Mouse (Mus musculus) MEL (cell line): ENCODE measurements around the gene Olfr665. TPM values are rescaled to one million over a fixed set of nuclear protein-coding genes. Genes with fewer than 3 reads are reported as not detected.
"Not testable (repeated sequence)": the region's sequence is repeated elsewhere in the genome, so short reads cannot be mapped to it uniquely, and the experiment has no call there.

Experiments
- DNase-seq: peaks from one replicate; pipeline ENCODE4 v3.0.0; 2011; ENCODE audit warnings: low read depth, low spot score
- H3K27ac ChIP-seq: 2 replicates; pipeline ENCODE4 v1.5.1; 2012; ENCODE audit warnings: low read depth, mild to moderate bottlenecking, control low read depth, low read length, moderate library complexity; ENCODE audit not compliant: control insufficient read depth
- H3K27me3 ChIP-seq, 2 experiments: fragments of 150-350 bp in 1 of 2; sonication (generic) in 1 of 2; 2 replicates each; pipeline ENCODE4 v1.6.1; 2012; ENCODE audit warnings: low read length in 2 of 2, mild to moderate bottlenecking in 2 of 2, improper control_type of control experiment in 1 of 2, moderate library complexity in 1 of 2; ENCODE audit not compliant: insufficient read depth in 2 of 2, control insufficient read depth in 1 of 2
- H3K36me3 ChIP-seq, 2 experiments: 2 replicates each; pipeline ENCODE4 v1.6.1; 2012 to 2014; ENCODE audit warnings: low read length in 2 of 2, improper control_type of control experiment in 1 of 2, inconsistent platforms in 1 of 2, mild to moderate bottlenecking in 1 of 2; ENCODE audit not compliant: insufficient read depth in 2 of 2, control insufficient read depth in 1 of 2
- H3K4me1 ChIP-seq, 2 experiments: fragments of 150-350 bp in 1 of 2; sonication (generic) in 1 of 2; 2 replicates each; pipeline ENCODE4 v1.6.1; 2012; ENCODE audit warnings: low read length in 2 of 2, improper control_type of control experiment in 1 of 2, mild to moderate bottlenecking in 1 of 2; ENCODE audit not compliant: insufficient read depth in 2 of 2, control insufficient read depth in 1 of 2
- H3K4me3 ChIP-seq, 2 experiments: fragments of 150-350 bp in 1 of 2; sonication (generic) in 1 of 2; 2 replicates each; pipeline ENCODE4 v1.5.1; 2012; ENCODE audit warnings: low read depth in 2 of 2, low read length in 2 of 2, mild to moderate bottlenecking in 2 of 2, moderate library complexity in 2 of 2, control low read depth in 1 of 2, improper control_type of control experiment in 1 of 2; ENCODE audit not compliant: control insufficient read depth in 1 of 2, insufficient read depth in 1 of 2
- H3K79me2 ChIP-seq: 2 replicates; pipeline ENCODE4 v1.6.1; 2012; ENCODE audit warnings: mild to moderate bottlenecking, low read length, moderate library complexity; ENCODE audit not compliant: control insufficient read depth, poor library complexity, insufficient read depth
- H3K9ac ChIP-seq: 2 replicates; pipeline ENCODE4 v1.6.1; 2012; ENCODE audit warnings: low read depth, mild to moderate bottlenecking, control low read depth, low read length, moderate library complexity; ENCODE audit not compliant: control insufficient read depth, poor library complexity, severe bottlenecking
- H3K9me3 ChIP-seq: fragments of 150-350 bp; sonication (generic); replicated peaks from 2 replicates; pipeline ENCODE4 v1.6.1; 2012; ENCODE audit warnings: mild to moderate bottlenecking, low read length, improper control_type of control experiment, moderate library complexity; ENCODE audit not compliant: insufficient read depth
- CHD1 ChIP-seq: IDR thresholded peaks from 2 replicates; pipeline ENCODE4 v1.6.1; 2012; ENCODE audit warnings: low read depth, mild to moderate bottlenecking, inconsistent platforms, low read length, improper control_type of control experiment
- EP300 ChIP-seq, 2 experiments: IDR thresholded peaks; 2 replicates each; pipeline ENCODE4 v1.6.1; 2011; ENCODE audit warnings: improper control_type of control experiment in 2 of 2, low read length in 2 of 2, low read depth in 1 of 2, mild to moderate bottlenecking in 1 of 2
- ETS1 ChIP-seq: IDR thresholded peaks from 2 replicates; pipeline ENCODE4 v1.6.1; 2012; ENCODE audit warnings: low read depth, mild to moderate bottlenecking, inconsistent platforms, low read length, improper control_type of control experiment, moderate library complexity
- HCFC1 ChIP-seq: IDR thresholded peaks from 2 replicates; pipeline ENCODE4 v1.6.1; 2012; ENCODE audit warnings: low read depth, mild to moderate bottlenecking, inconsistent platforms, low read length, improper control_type of control experiment, moderate library complexity
- JUND ChIP-seq: IDR thresholded peaks from 2 replicates; pipeline ENCODE4 v1.6.1; 2011; ENCODE audit warnings: low read depth, mild to moderate bottlenecking, improper control_type of control experiment, low read length
- MYB ChIP-seq: IDR thresholded peaks from 2 replicates; pipeline ENCODE4 v1.6.1; 2011; ENCODE audit warnings: mild to moderate bottlenecking, low read depth, low read length, improper control_type of control experiment
- NELFE ChIP-seq: IDR thresholded peaks from 2 replicates; pipeline ENCODE4 v1.6.1; 2011; ENCODE audit warnings: low read depth, low read length, improper control_type of control experiment
- NRF1 ChIP-seq: IDR thresholded peaks from 2 replicates; pipeline ENCODE4 v1.6.1; 2014; ENCODE audit warnings: low read depth, mild to moderate bottlenecking, inconsistent platforms, low read length, improper control_type of control experiment, moderate library complexity; ENCODE audit not compliant: poor library complexity, insufficient read depth, severe bottlenecking
- POLR2A ChIP-seq, 2 experiments: IDR thresholded peaks; 2 replicates each; pipeline ENCODE4 v1.6.1; 2011 to 2012; ENCODE audit warnings: low read length in 2 of 2, mild to moderate bottlenecking in 2 of 2, control low read depth in 1 of 2, improper control_type of control experiment in 1 of 2, low read depth in 1 of 2, moderate library complexity in 1 of 2; ENCODE audit not compliant: control insufficient read depth in 1 of 2, insufficient read depth in 1 of 2, poor library complexity in 1 of 2
- POLR2AphosphoS2 ChIP-seq: IDR thresholded peaks from 2 replicates; pipeline ENCODE4 v1.6.1; 2011; ENCODE audit warnings: low read length, improper control_type of control experiment
- TCF12 ChIP-seq: IDR thresholded peaks from 2 replicates; pipeline ENCODE4 v1.6.1; 2014; ENCODE audit warnings: low read depth, mild to moderate bottlenecking, inconsistent platforms, low read length, improper control_type of control experiment, moderate library complexity
- ZKSCAN1 ChIP-seq: IDR thresholded peaks from 2 replicates; pipeline ENCODE4 v1.6.1; 2012; ENCODE audit warnings: low read depth, mild to moderate bottlenecking, inconsistent platforms, low read length, improper control_type of control experiment, moderate library complexity
- ZNF384 ChIP-seq: IDR thresholded peaks from 2 replicates; pipeline ENCODE4 v1.6.1; 2012; ENCODE audit warnings: low read depth, mild to moderate bottlenecking, inconsistent platforms, low read length, improper control_type of control experiment
- polyA plus RNA-seq, 2 experiments: library from polyadenylated mRNA; stranded (reverse) in 1 of 2; unstranded in 1 of 2; fragments of >175 nt in 1 of 2; fragments of >200 nt in 1 of 2; gene quantifications; 2 replicates each; pipeline versions ENCODE4 v1.2.1 to v1.2.4; 2012; ENCODE audit warnings: low replicate concordance in 2 of 2, low read depth in 1 of 2; ENCODE audit not compliant: insufficient read length in 2 of 2, insufficient read depth in 1 of 2, missing spikeins in 1 of 2
- total RNA-seq: library from RNA; depleted of rRNA; stranded (reverse); fragments of 300-350 nt; gene quantifications from 2 replicates; pipeline ENCODE4 v1.2.3, GENCODE M21; 2012

The Olfr665 gene
- total and polyA plus RNA-seq, 3 experiments, result not detected

DNA sequence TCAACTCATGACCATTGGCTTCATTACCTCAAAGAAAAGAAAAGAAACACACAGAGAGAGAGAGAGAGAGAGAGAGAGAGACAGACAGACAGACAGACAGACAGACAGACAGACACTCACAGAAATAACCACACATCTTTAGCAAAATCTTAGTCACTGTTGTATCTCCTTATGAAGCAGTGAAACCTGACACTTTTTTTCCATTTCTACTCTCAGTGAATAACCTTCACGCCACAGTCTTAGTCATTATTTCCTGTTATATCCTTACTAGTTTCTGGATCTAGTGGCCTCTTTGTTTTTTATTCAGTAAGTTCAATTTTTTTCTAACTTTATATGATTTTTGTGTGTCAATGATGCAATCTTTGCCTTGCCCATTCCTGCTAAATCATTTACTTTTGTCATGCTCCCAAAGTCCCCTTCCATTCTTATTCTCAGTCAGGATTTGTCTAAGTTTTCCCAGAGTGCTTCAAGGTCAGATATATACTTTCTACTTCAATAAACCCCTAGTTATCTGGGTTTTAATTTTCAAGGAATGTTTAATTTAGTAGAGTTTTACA is 34.0 kb upstream of the Olfr665 start:
- Histone ChIP-seq H3K27ac (no peak overlapping the region), H3K4me1 (no peaks in the 10 kb centered on the region), H3K9ac (no peak overlapping the region), H3K27me3 (no peaks in the 10 kb centered on the region)
- TF ChIP-seq TCF12, result no peak
- TF ChIP-seq ZNF384, result no peak
- no peak for TF ChIP-seq JUND
- TF ChIP-seq CHD1, result no peak
- no peak for TF ChIP-seq POLR2A (IDR thresholded peaks at IDR 0.05; ENCODE audit: control insufficient read depth in 1 of 2, insufficient read depth in 1 of 2, low read depth in 1 of 2, low read length in 2 of 2, poor library complexity in 1 of 2)
- no peak for TF ChIP-seq POLR2AphosphoS2
- no peak for TF ChIP-seq NRF1
- TF ChIP-seq NELFE, result no peak
- no peak for TF ChIP-seq HCFC1
- no peak for TF ChIP-seq ZKSCAN1
- TF ChIP-seq EP300 (IDR thresholded peaks at IDR 0.05; ENCODE audit: low read depth in 1 of 2, low read length in 2 of 2), result no peak
- TF ChIP-seq MYB, result no peak
- TF ChIP-seq, all 39 proteins: peak for 0
- no peaks in the 10 kb centered on the region for H3K36me3 ChIP-seq
- H3K79me2 ChIP-seq, result no peaks in the 10 kb centered on the region
- H3K9me3 ChIP-seq, result no peaks in the 10 kb centered on the region
- no peak for DNase-seq
- no peak overlapping the region for H3K4me3 ChIP-seq

DNA sequence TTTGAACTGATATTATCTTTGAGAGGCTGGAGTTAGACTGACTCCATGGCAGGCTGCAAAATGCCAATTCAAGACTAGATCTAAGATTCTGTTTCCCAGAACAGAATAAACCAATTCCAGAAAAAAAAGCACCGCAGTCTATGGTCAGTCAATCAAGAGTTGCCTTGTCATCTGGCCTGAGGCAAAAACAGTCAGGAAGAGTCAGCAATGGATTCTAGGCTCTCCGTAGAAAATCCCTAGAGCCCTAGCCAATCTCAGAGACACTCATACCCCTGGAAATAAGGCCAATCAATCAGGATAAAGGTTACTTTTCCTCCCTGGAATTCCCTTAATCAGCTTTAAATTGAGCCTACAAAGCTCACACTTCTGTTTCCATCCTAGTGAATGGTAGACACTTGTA is 26.3 kb upstream of the Olfr665 start:
- H3K9me3 ChIP-seq, H3K36me3 ChIP-seq, H3K4me1 ChIP-seq, H3K4me3 ChIP-seq, DNase-seq, H3K27ac ChIP-seq, H3K9ac ChIP-seq, H3K27me3 ChIP-seq, H3K79me2 ChIP-seq: not testable (repeated sequence)

DNA sequence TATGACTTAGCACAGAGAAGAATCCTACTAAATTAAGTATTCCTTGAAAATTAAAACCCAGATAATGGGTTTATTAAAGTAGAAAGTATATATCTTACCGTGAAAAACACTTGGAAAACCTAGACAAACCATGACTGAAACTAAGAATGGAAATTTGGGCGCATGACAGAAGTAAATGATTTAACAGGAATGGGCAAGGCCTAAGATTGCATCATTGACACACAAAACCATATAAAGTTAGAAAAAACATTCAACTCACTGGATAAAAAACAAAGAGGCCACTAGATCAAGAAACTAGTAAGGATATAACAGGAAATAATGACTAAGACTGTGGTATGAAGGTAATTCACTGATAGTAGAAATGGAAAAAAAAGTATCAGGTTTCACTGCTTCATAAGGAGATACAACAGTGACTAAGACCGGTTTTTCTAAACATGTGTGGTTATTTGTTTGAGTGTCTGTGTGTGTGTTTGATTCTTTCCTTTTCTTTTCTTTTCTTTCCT is 22.5 kb upstream of the Olfr665 start:
- TF ChIP-seq CHD1 (no peak), ETS1 (no peak), NRF1 (no peak)
- no peak for DNase-seq
- H3K36me3 ChIP-seq, result no peaks in the 10 kb centered on the region

DNA sequence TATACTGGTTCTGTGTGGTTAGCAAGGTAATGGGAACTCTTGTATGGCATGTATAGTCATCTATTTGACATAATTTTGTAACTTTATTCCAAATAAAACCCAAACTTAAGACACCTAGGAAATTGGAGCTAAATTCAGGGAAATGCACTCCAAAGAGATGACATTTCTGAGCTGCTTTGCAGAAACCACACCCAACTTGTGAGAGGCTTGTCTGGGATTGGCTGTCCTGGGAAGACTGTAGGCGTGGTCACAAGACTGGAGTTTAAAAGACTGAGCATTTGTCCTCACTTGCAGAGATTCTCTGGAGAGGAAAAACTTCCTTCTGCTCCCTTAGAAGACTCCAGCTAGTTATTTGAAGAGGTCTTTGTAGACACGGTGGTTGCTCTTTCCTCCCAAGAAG is 21.1 kb upstream of the Olfr665 start, which contains the start of gene Usp17la:
Gene Usp17la (plus strand): TSS at position 301 of the 400 bp plus-strand sequence.
- H3K36me3 ChIP-seq, H3K9me3 ChIP-seq, H3K79me2 ChIP-seq, H3K27me3 ChIP-seq, H3K4me1 ChIP-seq, H3K9ac ChIP-seq, DNase-seq, H3K4me3 ChIP-seq, H3K27ac ChIP-seq: not testable (repeated sequence)

More for the DNA sequence above, 22.5 kb upstream of the Olfr665 start:
- Histone ChIP-seq H3K79me2 (no peaks in the 10 kb centered on the region), H3K9me3 (no peaks in the 10 kb centered on the region), H3K4me3 (no peak overlapping the region), H3K9ac (no peak overlapping the region), H3K27ac (no peak overlapping the region), H3K27me3 (no peaks in the 10 kb centered on the region), H3K4me1 (no peaks in the 10 kb centered on the region)
